Mouse (Mus musculus) liver, embryonic 14.5 days (tissue): ENCODE data around the gene Lhfpl2.

Experiments used
- CTCF ChIP-seq: IDR thresholded peaks from 2 replicates; pipeline ENCODE4 v1.5.1; 2016; ENCODE audit warnings: antibody characterized with exemption, low read depth, control low read depth
- EP300 ChIP-seq: IDR thresholded peaks from 2 replicates; pipeline ENCODE4 v1.6.1; 2016; ENCODE audit warnings: antibody characterized with exemption, low read depth

GRCm38 (mm10) chr13:94184726-94185456 is 127.3 kb downstream of the Lhfpl2 start:
- TF ChIP-seq EP300 (no peak), CTCF (no peak)
